Mouse (Mus musculus) embryo, embryonic 9.5 days (tissue): ENCODE results near the gene Ccnk.

ENCODE experiments used
- DNase-seq: peaks from one replicate; pipeline ENCODE4 v3.0.0-alpha.2; 2017; ENCODE audit errors: extremely low spot score

Gene Ccnk

DNA sequence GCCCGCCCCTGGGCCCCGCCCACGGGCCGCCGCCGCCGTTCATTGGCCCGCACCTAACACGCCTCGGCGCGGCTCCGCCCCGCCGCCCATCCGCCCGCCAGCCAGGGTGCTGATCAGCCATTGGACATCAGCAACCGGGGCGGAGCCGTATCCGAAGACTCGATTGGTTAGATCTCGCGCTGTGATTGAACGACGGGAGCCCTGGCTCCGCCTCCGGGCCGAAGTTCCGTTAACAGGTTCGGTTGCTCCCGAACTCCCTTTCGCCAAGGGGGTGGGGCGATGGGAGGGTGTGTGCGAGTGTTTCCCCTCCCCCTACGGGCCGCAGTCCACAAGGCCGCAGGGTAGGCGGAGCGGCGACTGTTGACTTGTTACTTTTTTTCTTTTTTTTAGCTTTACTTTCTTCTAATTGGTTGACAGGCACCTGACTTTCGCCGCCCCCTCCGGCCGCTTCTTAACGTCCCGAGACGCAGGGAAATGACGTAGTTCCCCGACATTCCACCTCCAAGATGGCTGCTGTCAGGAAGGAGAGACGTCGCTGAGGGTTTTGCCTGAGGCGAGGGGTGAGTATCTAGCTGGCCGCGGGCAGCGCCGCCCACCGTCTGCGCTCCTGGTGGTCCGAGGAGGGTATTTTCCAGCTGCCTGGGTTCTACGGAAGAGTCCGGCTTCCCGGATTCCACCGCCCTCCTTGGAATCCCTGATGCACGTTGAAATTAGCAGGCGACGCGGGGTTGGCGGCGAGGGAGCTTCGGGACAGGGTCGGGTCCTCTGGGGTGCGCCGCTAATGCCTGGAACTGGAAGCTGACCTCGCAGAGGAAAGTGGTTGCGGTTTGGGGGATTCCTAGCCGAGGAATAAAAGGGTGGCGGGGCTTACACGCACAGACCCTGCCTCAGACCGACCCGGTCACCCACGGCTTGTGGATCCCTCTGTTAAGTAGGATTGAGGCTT is at the start of gene Ccnk:
TSS of gene Ccnk (plus strand) at position 259 of the 946 bp plus-strand sequence.
- peak; percentile 98 for DNase-seq

DNA sequence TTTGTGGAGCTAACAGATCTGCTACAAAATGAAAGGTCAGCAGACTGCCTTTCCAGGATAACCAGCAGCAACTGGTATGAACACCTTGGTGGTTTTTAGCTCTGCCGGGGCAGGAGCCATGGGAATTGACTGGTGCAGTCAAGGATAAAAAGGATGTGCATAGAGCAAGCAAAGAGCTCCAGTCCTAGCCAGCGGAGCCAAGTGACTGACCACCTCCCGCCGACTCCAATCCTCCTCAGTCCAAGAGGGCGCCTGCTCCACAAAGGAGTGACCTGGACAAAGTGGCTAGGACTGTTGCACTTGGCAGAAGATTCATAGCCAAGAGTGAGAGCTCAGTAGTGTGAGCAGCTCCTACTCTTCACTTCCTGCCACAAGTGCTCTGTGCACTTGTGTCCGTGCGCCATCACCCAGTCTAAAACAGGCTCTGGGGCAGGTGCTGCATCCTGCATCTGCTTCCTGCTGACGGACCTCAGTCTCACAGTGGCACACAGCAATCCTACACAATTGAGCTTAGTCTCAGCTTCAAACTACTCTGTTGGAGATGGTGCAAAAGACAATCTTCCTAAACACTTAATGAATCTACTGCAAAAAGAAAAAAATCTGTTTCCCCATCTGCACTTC is 46.8 kb upstream of the Ccnk start:
- no peak for DNase-seq

DNA sequence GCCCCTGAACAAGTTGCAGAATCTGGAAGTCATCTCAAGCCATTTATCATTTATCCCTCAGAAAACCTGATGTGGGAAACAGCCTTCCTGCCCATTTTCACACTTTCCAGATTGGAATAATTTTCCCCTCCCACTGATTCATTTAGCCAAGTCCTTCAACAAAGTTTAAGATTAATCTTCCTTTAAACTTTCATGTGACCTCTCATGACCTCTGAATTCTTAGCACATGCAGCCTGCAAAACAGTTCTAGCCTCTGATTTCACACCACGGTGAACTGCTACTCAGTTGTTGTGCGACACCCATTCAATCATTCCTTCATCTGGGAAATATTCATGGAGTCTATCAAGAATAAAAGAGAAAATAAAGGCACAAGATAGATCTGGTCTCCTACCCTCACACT is 46.2 kb upstream of the Ccnk start:
- DNase-seq = no peak

DNA sequence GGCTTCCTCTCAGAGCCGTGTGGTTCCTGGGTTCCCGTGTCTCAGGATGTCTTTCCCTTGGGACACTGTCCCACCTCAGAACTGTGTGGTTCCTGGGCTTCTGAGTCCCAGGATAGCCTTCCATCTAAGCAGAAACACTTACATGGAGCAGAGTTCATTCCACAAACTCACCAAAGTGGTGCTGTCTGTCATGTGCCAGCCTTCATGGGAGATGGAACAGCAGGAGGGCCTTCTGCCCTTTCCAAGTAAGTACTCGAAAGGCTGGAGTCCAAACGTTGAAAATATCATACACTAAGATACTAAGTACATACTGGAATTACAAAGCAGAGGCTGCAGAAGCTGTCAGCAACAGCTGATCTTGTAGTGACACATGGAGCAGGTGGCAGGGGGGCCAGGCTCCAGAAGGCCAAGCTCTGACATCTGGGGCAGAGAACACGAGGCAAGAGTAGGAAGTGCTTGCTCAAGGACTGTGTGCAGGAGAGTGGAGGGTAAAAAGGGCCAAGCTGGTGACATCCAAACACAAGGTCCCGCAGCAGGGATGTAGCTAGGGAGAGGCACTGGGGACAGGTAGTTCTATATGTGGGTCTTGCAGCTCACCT is 43.7 kb upstream of the Ccnk start:
- no peak for DNase-seq

DNA sequence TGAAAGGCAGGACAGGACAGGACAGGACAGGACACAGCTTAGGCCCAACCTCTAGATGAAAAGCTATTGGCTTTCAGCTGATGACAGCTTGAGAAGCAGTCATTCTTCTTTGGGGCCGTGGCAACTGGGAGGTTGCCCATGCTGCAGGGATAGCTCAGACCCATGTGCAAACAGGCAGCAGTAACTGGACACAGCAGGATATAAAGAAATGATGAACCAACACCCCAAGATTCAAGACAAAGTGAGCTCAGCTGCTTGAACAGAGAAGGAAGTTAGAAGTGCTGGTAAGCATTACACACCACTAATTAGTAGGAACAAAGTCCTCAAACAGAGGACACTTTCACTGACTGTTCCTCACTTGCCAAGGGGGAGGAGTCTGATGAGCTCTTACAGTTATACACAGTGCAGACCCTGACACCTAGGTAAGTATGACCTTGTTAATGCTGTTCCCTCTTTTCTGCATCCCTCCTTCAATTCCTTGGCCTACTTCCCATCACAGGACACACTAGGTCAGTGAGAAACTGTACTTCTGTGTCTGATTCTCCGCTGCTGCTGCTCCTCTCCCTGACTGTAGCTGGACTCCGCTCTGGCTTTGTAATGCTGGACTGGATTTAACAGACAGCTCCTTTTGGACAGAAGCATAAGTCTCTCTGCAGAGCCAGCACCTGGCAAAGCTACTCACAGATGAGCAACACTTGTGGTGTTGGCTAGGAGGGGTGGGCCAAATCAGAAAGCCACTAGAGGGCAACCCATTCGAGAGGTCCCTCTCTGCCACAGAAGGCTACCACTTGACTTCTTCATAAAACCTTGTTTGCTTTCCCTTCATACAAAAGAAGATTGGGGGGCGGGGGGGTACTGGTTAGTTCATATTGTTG is 35.5 kb upstream of the Ccnk start:
- DNase-seq = no peak

DNA sequence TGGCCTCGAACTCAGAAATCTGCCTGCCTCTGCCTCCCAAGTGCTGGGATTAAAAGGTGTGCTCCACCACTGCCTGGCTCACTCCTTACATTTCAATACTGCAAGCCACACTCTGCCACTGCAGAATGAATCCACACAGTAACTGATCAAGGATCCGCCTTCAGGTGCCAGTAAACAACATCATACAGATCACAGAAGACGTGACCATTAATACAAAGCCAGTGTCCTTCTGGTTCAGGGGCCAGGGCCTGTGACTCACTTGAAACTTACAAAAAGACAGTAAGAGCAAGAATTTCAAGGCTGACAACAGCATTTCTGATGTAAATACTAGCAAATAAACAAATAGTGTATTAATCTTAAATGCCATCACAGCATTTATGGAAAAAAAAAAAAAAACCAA is 34.2 kb upstream of the Ccnk start:
- DNase-seq = no peak

DNA sequence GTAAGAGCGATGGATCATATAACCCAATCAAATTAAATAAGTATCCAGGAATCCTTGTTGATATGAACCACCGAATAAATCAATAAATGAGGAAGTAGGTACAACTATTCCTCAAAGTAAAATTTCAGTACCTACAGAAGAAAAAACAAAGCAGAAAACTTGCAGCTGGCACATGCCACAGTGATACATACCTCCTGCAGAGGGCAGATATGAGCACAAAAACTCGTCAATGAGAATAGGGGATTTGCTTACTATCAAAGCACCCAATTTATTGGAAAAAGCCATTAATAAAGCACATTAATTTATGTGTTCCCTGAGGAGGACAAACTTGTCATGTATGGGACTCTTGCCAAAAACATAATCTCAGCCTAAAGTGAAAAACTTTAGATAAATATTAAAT is 29.6 kb upstream of the Ccnk start:
- no peak for DNase-seq

DNA sequence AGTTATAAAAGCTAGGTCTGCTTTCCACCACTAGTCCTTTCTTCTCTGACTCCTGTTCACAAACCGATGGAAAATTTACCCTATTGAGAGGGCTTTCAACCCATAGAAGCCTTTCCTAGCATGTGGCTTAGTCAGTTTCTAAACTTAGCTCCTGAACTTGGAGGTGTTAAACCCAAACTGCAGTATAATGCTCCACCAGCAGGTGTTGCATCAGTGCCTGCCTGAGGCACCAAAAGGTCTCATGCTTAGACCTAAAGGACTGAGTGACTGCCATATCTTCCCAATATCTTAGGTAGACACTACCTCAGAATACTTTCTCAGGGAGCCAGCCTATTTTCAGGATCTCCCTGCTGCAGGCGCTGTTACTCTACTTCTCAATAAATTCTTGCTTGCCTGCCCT is 26.6 kb upstream of the Ccnk start:
- no peak for DNase-seq

DNA sequence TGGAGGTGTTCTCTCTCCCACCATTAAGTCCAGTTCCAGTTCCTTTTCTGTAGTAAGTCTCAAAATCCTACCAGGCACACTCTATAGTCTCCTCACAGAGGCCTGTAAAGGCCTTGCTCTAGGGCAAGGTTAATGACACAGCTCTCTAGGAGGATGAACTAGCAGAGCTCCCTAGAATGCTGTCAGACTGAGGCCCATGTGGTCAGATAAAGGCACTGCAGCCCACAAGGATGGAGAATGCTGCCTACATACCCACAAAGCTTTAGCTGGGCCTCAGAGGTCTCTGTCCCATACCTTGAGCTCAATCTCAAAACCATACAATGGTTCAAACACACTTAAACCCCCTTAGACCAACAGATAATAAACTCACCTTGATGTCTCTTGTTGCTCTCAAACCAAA is 19.5 kb upstream of the Ccnk start:
- DNase-seq = no peak

DNA sequence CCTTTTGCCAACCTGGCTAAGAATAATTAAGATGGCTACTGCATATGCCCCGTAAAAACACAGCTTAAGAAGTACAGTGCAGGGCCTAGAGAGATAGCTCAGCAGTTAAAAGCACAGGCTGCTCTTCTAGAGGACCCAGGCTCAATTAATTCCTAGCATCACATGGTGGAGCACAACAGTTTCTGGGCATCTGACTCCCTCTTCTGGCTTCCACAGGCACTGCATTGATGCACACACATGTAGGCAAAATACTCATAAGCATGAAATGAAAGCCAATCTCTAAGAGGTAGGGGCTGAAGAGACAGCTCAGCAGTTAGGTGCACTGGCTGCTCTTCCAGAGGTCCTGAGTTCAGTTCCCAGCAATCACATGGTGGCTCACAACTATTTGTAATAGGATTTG is 17.3 kb upstream of the Ccnk start:
- peak; percentile 24 for DNase-seq

DNA sequence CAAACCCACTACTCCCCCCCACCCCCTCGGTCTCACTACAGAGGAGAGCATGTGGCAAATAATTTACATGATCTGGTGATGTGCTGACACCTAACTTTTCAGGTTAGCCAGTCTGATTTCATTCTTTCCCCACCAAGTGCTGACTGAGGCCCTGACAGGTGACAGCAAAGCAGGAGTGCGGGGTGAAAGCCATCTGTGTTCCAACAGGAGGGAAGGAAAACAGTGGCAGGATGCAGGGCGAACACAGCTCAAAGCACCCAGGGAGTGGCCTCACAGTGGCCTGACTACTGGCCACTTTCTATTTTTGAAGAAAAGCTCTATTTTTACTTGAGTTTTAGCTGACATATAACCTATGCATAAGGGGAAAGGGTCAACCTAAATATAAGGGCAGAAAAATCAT is 15.7 kb upstream of the Ccnk start:
- no peak for DNase-seq

DNA sequence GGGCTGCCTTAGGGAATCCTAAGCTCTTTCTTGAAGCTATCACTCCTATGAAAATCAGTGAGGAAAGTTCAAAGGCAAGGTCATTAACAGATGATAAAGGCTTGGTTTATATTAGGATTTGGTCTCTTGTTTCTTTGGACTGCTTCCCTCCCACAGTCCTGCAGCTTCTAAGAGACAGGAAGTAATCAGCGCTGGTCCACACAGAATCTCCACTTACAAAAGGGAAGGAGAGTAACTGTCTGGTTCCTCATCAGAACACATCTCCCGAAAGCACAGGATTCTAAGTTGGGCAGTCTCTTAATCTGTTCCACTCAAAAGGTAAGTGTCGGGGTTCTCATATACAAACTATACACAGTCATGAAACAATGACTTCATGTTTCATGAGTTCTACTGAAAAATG is 10.5 kb upstream of the Ccnk start:
- no peak for DNase-seq

DNA sequence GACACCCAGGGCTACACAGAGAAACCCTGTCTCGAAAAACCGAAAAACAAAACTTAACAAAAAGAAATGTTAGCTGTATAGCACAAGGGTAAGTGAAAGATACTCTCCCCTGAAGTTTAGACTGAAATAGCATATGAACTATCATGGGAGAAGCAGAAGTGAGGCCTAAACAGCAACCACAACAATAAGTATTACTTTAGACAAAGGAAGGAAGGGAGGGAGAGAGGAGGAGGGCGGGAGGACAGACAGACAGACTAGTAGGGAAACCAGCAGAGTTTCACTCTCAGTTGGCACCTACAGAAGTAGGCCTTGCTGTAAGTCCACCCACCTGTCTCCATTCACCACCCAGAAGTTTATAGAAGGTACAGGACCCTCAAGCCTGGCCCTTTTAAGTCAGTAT is 8.9 kb upstream of the Ccnk start:
- DNase-seq = no peak

DNA sequence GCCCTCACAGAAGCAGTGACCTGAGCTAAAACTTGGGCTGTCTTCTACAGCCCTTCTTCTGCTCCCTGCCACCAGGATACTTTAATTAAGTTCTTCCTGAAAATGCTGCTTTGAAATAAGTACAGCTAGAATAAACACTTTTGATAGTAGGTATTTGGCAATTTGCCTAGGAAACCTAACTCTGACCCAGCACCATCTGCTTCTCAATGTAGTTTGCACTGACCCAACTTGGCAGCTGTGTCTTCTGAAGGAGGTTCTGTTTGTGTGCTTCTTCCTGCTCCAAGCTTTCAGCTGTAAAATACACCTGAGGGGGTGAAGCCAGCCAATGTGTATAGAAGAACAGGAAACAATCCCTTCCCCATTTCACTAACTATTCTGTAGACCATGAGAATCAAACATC is 8.0 kb upstream of the Ccnk start:
- no peak for DNase-seq

DNA sequence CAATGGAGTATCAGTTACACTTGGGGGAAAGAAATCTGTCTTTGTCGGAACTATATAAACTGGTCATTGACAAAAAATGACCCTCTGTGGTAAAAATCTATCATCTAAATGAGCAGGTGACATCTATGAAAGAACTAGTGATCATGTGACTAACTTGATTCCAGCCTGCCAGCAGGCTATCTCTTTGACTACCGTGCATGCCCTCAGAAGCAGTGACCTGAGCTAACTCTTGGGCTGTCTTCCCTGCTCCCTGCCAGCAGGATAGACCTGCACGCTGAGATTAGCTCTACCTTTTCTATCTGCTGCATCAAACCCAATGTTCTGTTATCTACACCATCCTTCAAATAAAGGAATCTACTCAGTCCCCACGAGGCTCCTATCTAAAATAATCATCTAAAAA is 6.7 kb upstream of the Ccnk start:
- DNase-seq = no peak

DNA sequence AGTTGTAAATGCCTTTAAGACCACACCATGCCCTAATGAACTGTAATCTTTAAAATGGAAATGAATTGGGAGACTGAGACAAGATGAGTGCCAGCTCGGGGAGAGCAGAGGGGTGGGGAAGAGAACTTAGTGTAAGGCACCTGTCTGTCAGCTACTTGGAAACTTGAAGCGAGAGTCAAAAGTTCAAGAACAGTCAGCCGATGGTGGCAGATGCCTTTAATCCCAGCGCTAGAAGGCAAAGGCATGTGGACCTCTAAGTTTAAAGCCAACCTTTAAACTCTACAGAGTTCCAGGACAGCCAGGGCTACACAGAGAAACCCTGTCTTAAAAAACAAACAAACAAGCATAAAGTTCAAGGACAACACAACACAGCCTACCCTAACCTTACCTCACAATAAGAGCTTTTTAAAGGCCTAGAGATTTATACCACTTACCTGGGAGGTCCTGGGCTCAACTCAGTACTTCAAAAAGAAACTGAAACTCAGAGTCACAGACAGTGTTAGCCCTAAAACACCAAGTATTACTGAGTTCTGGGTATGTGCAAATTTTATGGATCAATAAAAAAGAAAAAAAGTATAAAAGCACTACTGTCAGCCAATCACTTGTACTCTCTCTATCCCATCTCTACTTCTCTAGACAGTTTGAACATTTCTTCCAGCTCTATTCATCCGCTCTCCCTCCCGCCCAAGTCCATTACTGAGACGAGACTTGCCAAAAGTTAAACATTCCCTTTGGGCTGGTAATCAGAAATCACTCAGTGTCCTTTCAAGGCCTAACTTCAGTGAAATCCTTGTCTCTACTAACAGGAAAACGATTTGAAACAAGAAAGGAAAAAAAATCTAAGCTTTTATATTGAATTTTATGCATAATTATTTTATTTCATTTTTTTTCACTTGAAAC is 4.5 kb upstream of the Ccnk start:
- no peak for DNase-seq

DNA sequence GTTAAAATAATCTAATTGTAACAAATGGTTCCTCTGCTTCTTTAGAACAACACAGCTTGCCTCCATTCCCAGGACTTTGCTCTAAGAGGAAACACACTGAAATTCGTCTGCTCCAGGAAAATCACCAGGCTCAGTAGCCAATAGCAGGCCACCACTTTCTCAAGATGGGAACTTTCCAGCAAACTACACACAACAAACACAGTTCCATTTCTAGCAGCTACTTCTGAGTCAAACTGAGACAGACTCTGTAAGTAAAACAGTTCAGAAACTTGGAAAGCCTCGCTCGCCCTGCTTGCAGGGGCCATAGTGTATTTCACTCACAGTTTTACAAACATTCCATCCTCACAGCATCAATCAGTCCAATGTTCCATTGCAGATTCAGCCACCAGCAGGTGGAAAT is 3.0 kb upstream of the Ccnk start:
- no peak for DNase-seq

DNA sequence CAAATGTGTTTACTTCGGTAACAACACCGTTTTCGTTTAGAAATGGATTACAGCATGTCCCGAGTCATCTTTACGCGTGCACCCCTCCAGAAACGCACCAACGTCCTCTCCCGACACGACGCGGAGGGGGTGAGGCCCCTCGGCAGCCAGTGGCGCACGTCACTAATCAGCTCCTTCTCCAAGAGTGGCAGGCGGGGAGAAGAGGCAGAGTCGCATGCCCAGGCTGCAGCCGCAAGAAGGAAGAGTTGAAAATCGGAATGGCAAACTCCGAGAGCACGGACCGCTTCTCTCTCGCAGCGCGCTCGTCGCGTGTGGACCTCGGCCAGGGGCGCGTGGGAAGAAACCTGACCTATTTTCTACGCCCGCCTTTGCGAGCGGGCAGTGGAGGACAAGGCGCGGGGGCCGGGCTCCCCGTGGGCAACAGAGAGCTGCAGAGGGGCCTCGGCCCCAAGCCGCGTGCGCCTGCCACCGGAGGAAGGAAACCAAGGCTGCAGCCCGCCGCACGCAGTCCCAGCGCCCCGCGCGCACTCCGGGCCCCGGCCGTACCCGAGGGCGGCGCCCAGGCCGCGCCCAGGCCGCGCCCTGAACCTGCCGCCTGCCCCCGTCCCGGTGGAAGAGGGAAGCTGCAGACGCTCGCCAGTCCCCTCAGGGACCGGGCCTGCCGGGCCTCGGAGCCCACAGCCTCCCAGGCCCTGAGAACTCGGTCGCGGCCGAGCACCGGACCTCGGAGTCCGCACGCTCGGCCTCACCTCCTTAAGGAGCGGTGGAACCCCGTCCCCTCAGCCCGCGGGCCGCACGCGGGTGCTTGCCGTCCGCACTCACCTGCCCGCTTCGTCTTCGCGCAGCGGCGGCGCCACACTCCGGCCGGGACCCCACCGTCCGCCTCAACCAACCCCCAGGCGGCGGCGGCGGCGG is 791 bp upstream of the Ccnk start:
- DNase-seq = peak; percentile 59

DNA sequence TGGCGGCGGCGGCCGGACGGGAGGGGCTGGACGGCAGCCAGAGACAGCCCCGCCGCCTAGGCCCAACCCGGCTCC is 296 bp upstream of the Ccnk start, which contains the start of gene Setd3:
TSS of gene Setd3 (minus strand) at position 69 of the 75 bp plus-strand sequence.
- no peak for DNase-seq

DNA sequence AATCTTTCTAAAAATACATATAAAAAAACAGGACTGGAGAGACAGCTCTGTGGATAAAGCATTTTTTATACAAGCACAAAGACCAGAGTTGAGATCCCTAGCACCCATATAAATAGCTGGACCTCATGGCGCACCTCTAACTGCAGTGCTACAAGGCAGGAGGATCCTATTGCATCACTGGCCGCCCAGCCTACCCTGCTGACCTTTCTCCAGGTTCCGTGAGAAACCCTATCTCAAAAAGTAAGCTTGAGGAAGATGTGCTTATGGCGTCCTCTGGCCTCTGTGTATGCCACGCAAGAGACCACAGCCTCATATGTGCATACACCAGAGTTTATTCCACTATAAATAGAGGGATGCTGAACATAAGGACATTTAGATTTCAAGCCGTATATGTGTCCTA is 2.3 kb downstream of the Ccnk start:
- DNase-seq = no peak
